8 mouse cellular contexts compared by ENCODE assay signal in the genomic region with DNA sequence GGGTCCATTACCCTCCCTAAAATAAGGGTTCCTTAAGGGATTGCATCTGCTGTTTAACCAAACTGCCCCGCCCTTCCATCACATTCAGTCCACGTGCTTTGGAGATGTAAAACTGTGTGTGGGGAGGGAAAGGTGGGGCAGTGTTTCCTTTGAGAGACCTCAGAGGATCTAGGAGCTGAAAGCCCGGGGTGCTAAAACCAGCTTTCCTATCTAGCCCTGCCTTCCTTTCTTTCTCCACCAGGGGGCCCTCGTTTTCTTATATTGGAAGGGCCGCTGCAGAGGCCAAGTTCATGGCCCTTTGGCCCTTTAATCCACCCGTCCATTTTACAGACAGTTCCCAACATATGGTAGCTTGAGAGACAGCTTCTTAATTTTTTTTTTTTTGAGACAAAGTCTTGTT. TPM values are rescaled to one million over a fixed set of nuclear protein-coding genes. Genes with fewer than 3 reads are reported as not detected.
DNase-seq lines count a peak whose midpoint lies in the region; ATAC-seq and TF ChIP-seq lines count a peak whose summit lies in the region.

No protein-coding gene starts in this region.

- TF ChIP-seq POLR2A in bone marrow macrophage, adult 2 months (IDR thresholded peaks at IDR 0.05; ENCODE audit: borderline replicate concordance, low read depth, low read length), result no peak

- peaks cover 28% of the 10 kb centered on the region for H3K4me1 ChIP-seq in bone marrow macrophage, adult 2 months (ENCODE audit: control insufficient read depth, insufficient read depth, low read length)

- TF ChIP-seq CTCF in bone marrow macrophage, adult 2 months (IDR thresholded peaks at IDR 0.05; ENCODE audit: low read depth, low read length), result peak; percentile 78

- ATAC-seq in activated CD4-positive, CD25-positive, alpha-beta regulatory T cell, adult 4 months, result no peak

- H3K4me3 ChIP-seq in bone marrow macrophage, adult 2 months (ENCODE audit: insufficient read depth, low read length), result no peak overlapping the region

- no peak overlapping the region for H3K27ac ChIP-seq in bone marrow macrophage, adult 2 months (ENCODE audit: insufficient read depth, low read depth, low read length)

- DNase-seq in urinary bladder, adult 18-20 months (ENCODE audit: low spot score in 2 of 2), result peak; percentile 55 to 60
- no peak for DNase-seq in urinary bladder, postnatal 10 days (ENCODE audit: low spot score)
- peak; percentile 69 to 74 for DNase-seq in frontal cortex, postnatal 36 days (ENCODE audit: low spot score in 2 of 2)
- DNase-seq in kidney, postnatal 14 days, result peak; percentile 86
- peak; percentile 84 for DNase-seq in lung, postnatal 25 days (ENCODE audit: low spot score)
- DNase-seq in right cerebral cortex, postnatal 4 days, result peak; percentile 74

RNA-seq across cellular contexts. Expression of a gene that starts 7.2 kb away (rescaled TPM):
- polyA plus RNA-seq in bone marrow macrophage, adult 2 months (2012; ENCODE audit: insufficient read depth, insufficient read length, missing spikeins), result 7.5 and 9.2 TPM in 2 replicates
- polyA plus RNA-seq in activated CD4-positive, CD25-positive, alpha-beta regulatory T cell, adult 4 months (2017; shearing (Covaris generic)), result not detected

RNA-seq across cellular contexts. Expression of a gene that starts 45.8 kb away (rescaled TPM):
- 9.2 and 10.3 TPM in 2 replicates for polyA plus RNA-seq in bone marrow macrophage, adult 2 months (2012; ENCODE audit: insufficient read depth, insufficient read length, missing spikeins)
- 1 to 10 TPM; 6.1 to 7.8 TPM for polyA plus RNA-seq in activated CD4-positive, CD25-positive, alpha-beta regulatory T cell, adult 4 months (2017; shearing (Covaris generic))

RNA-seq across cellular contexts. Expression of a gene that starts 56.3 kb away (rescaled TPM):
- 0.12 TPM in 1 of 2 replicates, not detected in the other for polyA plus RNA-seq in bone marrow macrophage, adult 2 months (2012; ENCODE audit: insufficient read depth, insufficient read length, missing spikeins)
- under 1 TPM; 0.11 to 0.45 TPM for polyA plus RNA-seq in activated CD4-positive, CD25-positive, alpha-beta regulatory T cell, adult 4 months (2017; shearing (Covaris generic))
